Mouse (Mus musculus) MEL (cell line): Measurements from ENCODE around the gene Gfra4. TPM values are rescaled to one million over a fixed set of nuclear protein-coding genes. Genes with fewer than 3 reads are reported as not detected.

ENCODE experiments used
- DNase-seq: peaks from one replicate; pipeline ENCODE4 v3.0.0; 2011; ENCODE audit warnings: low read depth, low spot score
- H3K27ac ChIP-seq: 2 replicates; pipeline ENCODE4 v1.5.1; 2012; ENCODE audit warnings: low read depth, mild to moderate bottlenecking, control low read depth, low read length, moderate library complexity; ENCODE audit not compliant: control insufficient read depth
- H3K27me3 ChIP-seq, 2 experiments: fragments of 150-350 bp in 1 of 2; sonication (generic) in 1 of 2; 2 replicates each; pipeline ENCODE4 v1.6.1; 2012; ENCODE audit warnings: low read length in 2 of 2, mild to moderate bottlenecking in 2 of 2, improper control_type of control experiment in 1 of 2, moderate library complexity in 1 of 2; ENCODE audit not compliant: insufficient read depth in 2 of 2, control insufficient read depth in 1 of 2
- H3K36me3 ChIP-seq, 2 experiments: 2 replicates each; pipeline ENCODE4 v1.6.1; 2012 to 2014; ENCODE audit warnings: low read length in 2 of 2, improper control_type of control experiment in 1 of 2, inconsistent platforms in 1 of 2, mild to moderate bottlenecking in 1 of 2; ENCODE audit not compliant: insufficient read depth in 2 of 2, control insufficient read depth in 1 of 2
- H3K4me1 ChIP-seq, 2 experiments: fragments of 150-350 bp in 1 of 2; sonication (generic) in 1 of 2; 2 replicates each; pipeline ENCODE4 v1.6.1; 2012; ENCODE audit warnings: low read length in 2 of 2, improper control_type of control experiment in 1 of 2, mild to moderate bottlenecking in 1 of 2; ENCODE audit not compliant: insufficient read depth in 2 of 2, control insufficient read depth in 1 of 2
- H3K4me3 ChIP-seq, 2 experiments: fragments of 150-350 bp in 1 of 2; sonication (generic) in 1 of 2; 2 replicates each; pipeline ENCODE4 v1.5.1; 2012; ENCODE audit warnings: low read depth in 2 of 2, low read length in 2 of 2, mild to moderate bottlenecking in 2 of 2, moderate library complexity in 2 of 2, control low read depth in 1 of 2, improper control_type of control experiment in 1 of 2; ENCODE audit not compliant: control insufficient read depth in 1 of 2, insufficient read depth in 1 of 2
- H3K79me2 ChIP-seq: 2 replicates; pipeline ENCODE4 v1.6.1; 2012; ENCODE audit warnings: mild to moderate bottlenecking, low read length, moderate library complexity; ENCODE audit not compliant: control insufficient read depth, poor library complexity, insufficient read depth
- H3K9ac ChIP-seq: 2 replicates; pipeline ENCODE4 v1.6.1; 2012; ENCODE audit warnings: low read depth, mild to moderate bottlenecking, control low read depth, low read length, moderate library complexity; ENCODE audit not compliant: control insufficient read depth, poor library complexity, severe bottlenecking
- H3K9me3 ChIP-seq: fragments of 150-350 bp; sonication (generic); replicated peaks from 2 replicates; pipeline ENCODE4 v1.6.1; 2012; ENCODE audit warnings: mild to moderate bottlenecking, low read length, improper control_type of control experiment, moderate library complexity; ENCODE audit not compliant: insufficient read depth
- BHLHE40 ChIP-seq: IDR thresholded peaks from 2 replicates; pipeline ENCODE4 v1.6.1; 2012; ENCODE audit warnings: low read depth, mild to moderate bottlenecking, inconsistent platforms, low read length, improper control_type of control experiment, borderline replicate concordance
- CHD1 ChIP-seq: IDR thresholded peaks from 2 replicates; pipeline ENCODE4 v1.6.1; 2012; ENCODE audit warnings: low read depth, mild to moderate bottlenecking, inconsistent platforms, low read length, improper control_type of control experiment
- CHD2 ChIP-seq: IDR thresholded peaks from 2 replicates; pipeline ENCODE4 v1.6.1; 2011; ENCODE audit warnings: low read length, improper control_type of control experiment
- E2F4 ChIP-seq: IDR thresholded peaks from 2 replicates; pipeline ENCODE4 v1.6.1; 2011; ENCODE audit warnings: low read depth, low read length, improper control_type of control experiment, borderline replicate concordance
- ETS1 ChIP-seq: IDR thresholded peaks from 2 replicates; pipeline ENCODE4 v1.6.1; 2012; ENCODE audit warnings: low read depth, mild to moderate bottlenecking, inconsistent platforms, low read length, improper control_type of control experiment, moderate library complexity
- GABPA ChIP-seq: IDR thresholded peaks from 2 replicates; pipeline ENCODE4 v1.6.1; 2012; ENCODE audit warnings: low read depth, mild to moderate bottlenecking, inconsistent platforms, low read length, improper control_type of control experiment, moderate library complexity
- GATA1 ChIP-seq: IDR thresholded peaks from 2 replicates; pipeline ENCODE4 v1.6.1; 2011; ENCODE audit warnings: low read depth, low read length, improper control_type of control experiment
- HCFC1 ChIP-seq: IDR thresholded peaks from 2 replicates; pipeline ENCODE4 v1.6.1; 2012; ENCODE audit warnings: low read depth, mild to moderate bottlenecking, inconsistent platforms, low read length, improper control_type of control experiment, moderate library complexity
- JUND ChIP-seq: IDR thresholded peaks from 2 replicates; pipeline ENCODE4 v1.6.1; 2011; ENCODE audit warnings: low read depth, mild to moderate bottlenecking, improper control_type of control experiment, low read length
- MAFK ChIP-seq: IDR thresholded peaks from 2 replicates; pipeline ENCODE4 v1.6.1; 2011; ENCODE audit warnings: low read depth, mild to moderate bottlenecking, low read length, improper control_type of control experiment, borderline replicate concordance
- MAX ChIP-seq: IDR thresholded peaks from 2 replicates; pipeline ENCODE4 v1.6.1; 2011; ENCODE audit warnings: low read length, improper control_type of control experiment
- MYB ChIP-seq: IDR thresholded peaks from 2 replicates; pipeline ENCODE4 v1.6.1; 2011; ENCODE audit warnings: mild to moderate bottlenecking, low read depth, low read length, improper control_type of control experiment
- MYC ChIP-seq: IDR thresholded peaks from 2 replicates; pipeline ENCODE4 v1.6.1; 2011; ENCODE audit warnings: low read depth, mild to moderate bottlenecking, low read length, improper control_type of control experiment, moderate library complexity
- POLR2AphosphoS2 ChIP-seq: IDR thresholded peaks from 2 replicates; pipeline ENCODE4 v1.6.1; 2011; ENCODE audit warnings: low read length, improper control_type of control experiment
- POLR2AphosphoS5 ChIP-seq: IDR thresholded peaks from 2 replicates; pipeline ENCODE4 v1.6.1; 2012; ENCODE audit warnings: low read depth, borderline replicate concordance, mild to moderate bottlenecking, inconsistent platforms, low read length, moderate library complexity, mixed read lengths
- RAD21 ChIP-seq: IDR thresholded peaks from 2 replicates; pipeline ENCODE4 v1.6.1; 2011; ENCODE audit warnings: mild to moderate bottlenecking, low read depth, low read length, improper control_type of control experiment
- RCOR1 ChIP-seq: IDR thresholded peaks from 2 replicates; pipeline ENCODE4 v1.6.1; 2012; ENCODE audit warnings: low read depth, mild to moderate bottlenecking, inconsistent platforms, low read length, improper control_type of control experiment
- SIN3A ChIP-seq: IDR thresholded peaks from 2 replicates; pipeline ENCODE4 v1.6.1; 2012; ENCODE audit warnings: low read length, improper control_type of control experiment, inconsistent platforms
- SMC3 ChIP-seq: IDR thresholded peaks from 2 replicates; pipeline ENCODE4 v1.6.1; 2011; ENCODE audit warnings: low read depth, low read length, improper control_type of control experiment
- TAL1 ChIP-seq: IDR thresholded peaks from 2 replicates; pipeline ENCODE4 v1.6.1; 2012; ENCODE audit warnings: mild to moderate bottlenecking, inconsistent platforms, low read length, moderate library complexity, mixed read lengths
- USF1 ChIP-seq: IDR thresholded peaks from 2 replicates; pipeline ENCODE4 v1.6.1; 2014; ENCODE audit warnings: low read depth, mild to moderate bottlenecking, inconsistent platforms, low read length, improper control_type of control experiment, moderate library complexity
- ZC3H11A ChIP-seq: IDR thresholded peaks from 2 replicates; pipeline ENCODE4 v1.6.1; 2012; ENCODE audit warnings: low read depth, mild to moderate bottlenecking, inconsistent platforms, low read length, improper control_type of control experiment
- ZKSCAN1 ChIP-seq: IDR thresholded peaks from 2 replicates; pipeline ENCODE4 v1.6.1; 2012; ENCODE audit warnings: low read depth, mild to moderate bottlenecking, inconsistent platforms, low read length, improper control_type of control experiment, moderate library complexity
- ZNF384 ChIP-seq: IDR thresholded peaks from 2 replicates; pipeline ENCODE4 v1.6.1; 2012; ENCODE audit warnings: low read depth, mild to moderate bottlenecking, inconsistent platforms, low read length, improper control_type of control experiment
- polyA plus RNA-seq, 2 experiments: library from polyadenylated mRNA; stranded (reverse) in 1 of 2; unstranded in 1 of 2; fragments of >175 nt in 1 of 2; fragments of >200 nt in 1 of 2; gene quantifications; 2 replicates each; pipeline versions ENCODE4 v1.2.1 to v1.2.4; 2012; ENCODE audit warnings: low replicate concordance in 2 of 2, low read depth in 1 of 2; ENCODE audit not compliant: insufficient read length in 2 of 2, insufficient read depth in 1 of 2, missing spikeins in 1 of 2
- total RNA-seq: library from RNA; depleted of rRNA; stranded (reverse); fragments of 300-350 nt; gene quantifications from 2 replicates; pipeline ENCODE4 v1.2.3, GENCODE M21; 2012

Gene Gfra4
- total and polyA plus RNA-seq, 3 experiments, result not detected

DNA sequence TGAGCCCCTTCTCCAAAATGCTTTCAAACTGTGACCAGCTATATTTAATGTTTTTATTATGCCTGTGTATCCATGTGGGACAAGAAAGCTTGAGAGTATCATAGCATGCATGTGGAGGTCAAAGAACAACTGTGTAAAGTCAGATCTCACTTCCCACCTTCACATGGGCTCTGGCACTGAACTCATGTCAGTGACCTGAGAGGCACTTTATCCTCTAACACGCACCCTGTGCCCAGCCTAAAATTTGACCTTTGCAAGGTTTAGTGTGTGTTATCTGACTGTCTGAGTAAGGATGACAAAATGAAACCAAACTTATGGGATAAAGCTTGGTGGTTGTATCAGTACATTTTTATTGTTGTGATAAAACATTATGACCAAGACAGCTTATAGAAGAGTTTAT lies 32.3 kb downstream of the Gfra4 start:
- TF ChIP-seq RAD21 (no peak), ZNF384 (no peak), ETS1 (no peak), HCFC1 (no peak), GABPA (no peak), CHD2 (no peak)
- no peaks in the 10 kb centered on the region for H3K27me3 ChIP-seq
- DNase-seq, result no peak
- no peak overlapping the region for H3K27ac ChIP-seq
- no peaks in the 10 kb centered on the region for H3K9me3 ChIP-seq
- H3K4me3 ChIP-seq, result no peak overlapping the region
- peaks cover 0 to 3% of the 10 kb centered on the region in 2 experiments; a peak in 1 of 4 replicates for H3K36me3 ChIP-seq
- H3K4me1 ChIP-seq, result no peaks in the 10 kb centered on the region
- H3K9ac ChIP-seq, result no peak overlapping the region
- H3K79me2 ChIP-seq, result no peaks in the 10 kb centered on the region

GRCm38 (mm10) chr2:131009123-131009522 lies 33.8 kb downstream of the Gfra4 start:
- Histone ChIP-seq H3K27ac (no peak overlapping the region), H3K9me3 (no peaks in the 10 kb centered on the region), H3K4me1 (no peaks in the 10 kb centered on the region), H3K9ac (no peak overlapping the region), H3K27me3 (no peaks in the 10 kb centered on the region), H3K79me2 (no peaks in the 10 kb centered on the region), H3K4me3 (no peak overlapping the region), H3K36me3 (no peaks in the 10 kb centered on the region; a peak in 2 of 4 replicates)
- TF ChIP-seq E2F4, result no peak
- no peak for TF ChIP-seq MYC
- no peak for TF ChIP-seq MAFK
- TF ChIP-seq ZC3H11A, result no peak
- TF ChIP-seq SIN3A, result no peak
- no peak for TF ChIP-seq GABPA
- no peak for TF ChIP-seq ZKSCAN1
- TF ChIP-seq RAD21, result no peak
- no peak for TF ChIP-seq GATA1
- no peak for TF ChIP-seq CHD1
- DNase-seq, result no peak

GRCm38 (mm10) chr2:130992818-130993217 lies 50.1 kb downstream of the Gfra4 start:
- Histone ChIP-seq H3K9me3 (no peaks in the 10 kb centered on the region), H3K27ac (no peak overlapping the region), H3K9ac (no peak overlapping the region), H3K36me3 (peaks cover 0 to 1% of the 10 kb centered on the region in 2 experiments; a peak in 1 of 4 replicates), H3K4me3 (no peak overlapping the region), H3K79me2 (no peaks in the 10 kb centered on the region), H3K4me1 (no peaks in the 10 kb centered on the region), H3K27me3 (no peaks in the 10 kb centered on the region)
- no peak for DNase-seq
- TF ChIP-seq USF1 (no peak), BHLHE40 (no peak), MAX (no peak), TAL1 (no peak), JUND (no peak), POLR2AphosphoS2 (no peak), POLR2AphosphoS5 (no peak), SMC3 (no peak), ZKSCAN1 (no peak), MYB (no peak), RCOR1 (no peak)
